Mouse (Mus musculus): Measurements from ENCODE around the gene Gpc1.

Gpc1 gene

GRCm38 (mm10) chr1:92879266-92879665, 47.8 kb downstream of the Gpc1 start:
- in situ Hi-C loops (cut with MboI), result no loop called here

- in situ Hi-C loops (cut with MboI), result no loop called here
Observed at GRCm38 (mm10) chr1:92880101-92880500, 48.7 kb downstream of the Gpc1 start.

- in situ Hi-C loops (cut with MboI), result no loop called here
Observed at GRCm38 (mm10) chr1:92881982-92882381, 50.5 kb downstream of the Gpc1 start.

GRCm38 (mm10) chr1:92888901-92889655, 57.6 kb downstream of the Gpc1 start:
- in situ Hi-C loops (cut with MboI), result no loop called here

- in situ Hi-C loops (cut with MboI), result no loop called here
Observed at GRCm38 (mm10) chr1:92892791-92893190, 61.3 kb downstream of the Gpc1 start.

- in situ Hi-C loops (cut with MboI), result no loop called here
Observed at GRCm38 (mm10) chr1:92893896-92894295, 62.5 kb downstream of the Gpc1 start.

- in situ Hi-C loops (cut with MboI), result no loop called here
Observed at GRCm38 (mm10) chr1:92895089-92895488, 63.6 kb downstream of the Gpc1 start.

- in situ Hi-C loops (cut with MboI), result loop anchor here (25.0 kb wide), 2 partner anchors 735 to 910 kb away; partner anchors contain the start of genes D2hgdh, Dtymk and Ing5
Observed at GRCm38 (mm10) chr1:92902786-92903185, 71.3 kb downstream of the Gpc1 start, which contains the start of gene Ankmy1. Gene Ankmy1, minus strand, starts transcription at chr1:92902906.

- in situ Hi-C loops (cut with MboI), result loop anchor here (25.0 kb wide), 2 partner anchors 734 to 909 kb away; partner anchors contain the start of genes D2hgdh, Dtymk and Ing5
Observed at GRCm38 (mm10) chr1:92903627-92904026, 72.2 kb downstream of the Gpc1 start.

GRCm38 (mm10) chr1:92905703-92906310, 74.4 kb downstream of the Gpc1 start:
- in situ Hi-C loops (cut with MboI), result loop anchor here (25.0 kb wide), 2 partner anchors 731 to 906 kb away; partner anchors contain the start of genes D2hgdh, Dtymk and Ing5

GRCm38 (mm10) chr1:92906779-92907631, 75.6 kb downstream of the Gpc1 start, which contains the start of gene Dusp28:
Gene Dusp28, plus strand, starts transcription at chr1:92906981.
- in situ Hi-C loops (cut with MboI), result loop anchor here (25.0 kb wide), 2 partner anchors 730 to 905 kb away; partner anchors contain the start of genes D2hgdh, Dtymk and Ing5

- in situ Hi-C loops (cut with MboI), result loop anchor here (25.0 kb wide), 2 partner anchors 730 to 905 kb away; partner anchors contain the start of genes D2hgdh, Dtymk and Ing5
Observed at GRCm38 (mm10) chr1:92907632-92908360, 76.4 kb downstream of the Gpc1 start.

GRCm38 (mm10) chr1:92908664-92909063, 77.2 kb downstream of the Gpc1 start:
- in situ Hi-C loops (cut with MboI), result loop anchor here (25.0 kb wide), 2 partner anchors 729 to 904 kb away; partner anchors contain the start of genes D2hgdh, Dtymk and Ing5

GRCm38 (mm10) chr1:92909068-92909467, 77.6 kb downstream of the Gpc1 start:
- in situ Hi-C loops (cut with MboI), result loop anchor here (25.0 kb wide), 2 partner anchors 728 to 903 kb away; partner anchors contain the start of genes D2hgdh, Dtymk and Ing5
